Mouse (Mus musculus) stomach, embryonic 15.5 days (tissue): ENCODE data around the gene Stk24. TPM values are rescaled to one million over a fixed set of nuclear protein-coding genes. Genes with fewer than 3 reads are reported as not detected.
A peak's percentile ranks its signal among the peaks of the same experiment; 100 is the strongest.

Source experiments
- ATAC-seq: fragments of 200-750 bp; cut with Nextera tagmentation; 2 replicates; pipeline ENCODE4 v1.8.0; 2017; ENCODE audit warnings: low read depth, moderate number of reproducible peaks, moderate TSS enrichment; ENCODE audit not compliant: insufficient read depth, low FRiP score
- H3K27ac ChIP-seq: fragments of 300-500 bp; sonication (generic); 2 replicates; pipeline ENCODE4 v1.5.1; 2015; ENCODE audit warnings: mild to moderate bottlenecking, inconsistent platforms
- H3K27me3 ChIP-seq: fragments of 300-500 bp; sonication (generic); replicated peaks from 2 replicates; pipeline ENCODE4 v1.6.1; 2015; ENCODE audit warnings: inconsistent platforms
- H3K36me3 ChIP-seq: fragments of 300-500 bp; sonication (generic); 2 replicates; pipeline ENCODE4 v1.6.1; 2015; ENCODE audit warnings: inconsistent platforms
- H3K4me1 ChIP-seq: fragments of 300-500 bp; sonication (generic); 2 replicates; pipeline ENCODE4 v1.6.1; 2015; ENCODE audit warnings: inconsistent platforms
- H3K4me2 ChIP-seq: fragments of 300-500 bp; sonication (generic); 2 replicates; pipeline ENCODE4 v1.6.1; 2015; ENCODE audit warnings: mild to moderate bottlenecking, inconsistent platforms
- H3K4me3 ChIP-seq: fragments of 300-500 bp; sonication (generic); replicated peaks from 2 replicates; pipeline ENCODE4 v1.5.1; 2015; ENCODE audit warnings: inconsistent platforms
- H3K9ac ChIP-seq: fragments of 300-500 bp; sonication (generic); 2 replicates; pipeline ENCODE4 v1.6.1; 2015; ENCODE audit warnings: inconsistent platforms
- H3K9me3 ChIP-seq: fragments of 300-500 bp; sonication (generic); 2 replicates; pipeline ENCODE4 v1.6.1; 2016; ENCODE audit warnings: inconsistent platforms
- WGBS: fragments of 180-500 bp; shearing (Covaris S2); methylation state at CpG from one replicate; pipeline ENCODE4 v1.1.7; 2015; 5-methylcytosine and 5-hydroxymethylcytosine counted together
- polyA plus RNA-seq: library from polyadenylated mRNA; unstranded; fragments of >200 nt; fragmentation: Nextera tagmentation; extraction: Ambion mirVana; gene quantifications from 2 replicates; pipeline ENCODE4 v1.2.1, GENCODE M21; 2015

The Stk24 gene
- polyA plus RNA-seq, 1 experiment from 2014 or later: 44.5 TPM

DNA sequence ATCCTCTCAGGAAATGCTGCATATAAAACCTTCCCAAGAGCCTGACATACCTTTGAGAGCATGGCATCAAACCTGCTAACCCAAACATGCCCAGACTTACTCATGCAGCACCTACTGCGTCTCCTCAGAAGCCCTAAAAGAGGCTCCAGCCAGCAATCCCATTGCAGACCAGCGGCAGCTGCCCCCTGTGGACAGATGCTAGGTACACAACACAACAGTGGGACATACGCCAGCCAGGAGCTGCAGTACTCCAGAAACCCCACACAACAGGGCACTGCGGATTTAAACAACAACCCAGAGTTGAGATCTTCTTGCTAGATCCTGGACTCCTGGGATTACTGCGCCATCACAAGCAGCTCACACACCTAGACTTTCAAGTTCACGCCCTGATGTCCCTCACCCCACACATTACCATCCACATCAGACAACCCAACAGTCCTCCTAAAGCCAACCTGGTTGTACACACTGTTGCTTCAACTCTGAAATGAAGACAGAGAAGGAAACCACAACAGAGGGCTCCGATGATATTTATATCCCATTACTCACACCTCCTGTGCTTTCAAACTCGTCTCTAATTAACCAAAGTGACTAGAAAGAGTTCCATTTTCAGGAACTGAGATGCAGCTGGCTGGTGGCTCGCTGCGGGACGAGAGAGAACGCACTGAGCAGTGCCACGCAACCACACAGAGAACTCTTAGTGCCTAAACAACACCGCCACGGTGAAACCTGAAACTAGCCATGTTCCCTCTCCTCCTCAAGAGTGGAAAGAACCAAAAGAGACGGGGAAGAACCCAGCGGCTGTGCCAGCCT, 55.1 kb downstream of the Stk24 start:
- Histone ChIP-seq H3K4me1 (peaks cover 13% of the 10 kb centered on the region; the same call in 1 of the 2 replicates), H3K27ac (no peak overlapping the region)
- no peak for ATAC-seq

DNA sequence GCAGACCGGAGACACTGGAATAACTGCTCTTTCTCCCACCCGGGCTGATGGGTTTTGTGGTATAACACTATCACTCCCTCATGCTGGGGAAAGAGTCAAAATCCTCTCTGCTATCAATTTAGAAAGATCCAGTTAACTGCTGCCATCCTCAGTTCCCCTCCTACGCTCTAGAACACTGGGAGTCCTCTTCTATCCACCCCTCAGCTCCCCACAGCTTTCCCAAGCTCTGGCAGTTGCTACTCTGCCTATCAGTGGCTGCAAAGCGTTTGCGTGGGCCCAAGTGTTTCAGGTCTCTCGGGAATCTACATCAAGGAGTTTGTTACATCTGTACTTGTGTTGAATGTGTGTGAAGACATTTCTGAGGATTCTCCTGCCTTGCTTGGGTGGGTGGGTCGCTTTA, 57.2 kb downstream of the Stk24 start:
- Histone ChIP-seq H3K27me3 (no peaks in the 10 kb centered on the region), H3K36me3 (no peaks in the 10 kb centered on the region), H3K4me1 (peaks cover 13% of the 10 kb centered on the region; the same call in 1 of the 2 replicates), H3K27ac (no peak overlapping the region), H3K4me2 (no peak overlapping the region), H3K9ac (no peak overlapping the region), H3K4me3 (no peak overlapping the region), H3K9me3 (no peaks in the 10 kb centered on the region)
- WGBS: 78% methylated on average over 7 of the region's 7 CpGs
- no peak for ATAC-seq

More for the DNA sequence above, 55.1 kb downstream of the Stk24 start:
- H3K4me2 ChIP-seq: no peak overlapping the region
- no peaks in the 10 kb centered on the region for H3K27me3 ChIP-seq
- no peak overlapping the region for H3K9ac ChIP-seq
- H3K9me3 ChIP-seq: no peaks in the 10 kb centered on the region
- H3K36me3 ChIP-seq: no peaks in the 10 kb centered on the region
- WGBS: 79% methylated on average over 17 of the region's 17 CpGs
- H3K4me3 ChIP-seq: no peak overlapping the region

DNA sequence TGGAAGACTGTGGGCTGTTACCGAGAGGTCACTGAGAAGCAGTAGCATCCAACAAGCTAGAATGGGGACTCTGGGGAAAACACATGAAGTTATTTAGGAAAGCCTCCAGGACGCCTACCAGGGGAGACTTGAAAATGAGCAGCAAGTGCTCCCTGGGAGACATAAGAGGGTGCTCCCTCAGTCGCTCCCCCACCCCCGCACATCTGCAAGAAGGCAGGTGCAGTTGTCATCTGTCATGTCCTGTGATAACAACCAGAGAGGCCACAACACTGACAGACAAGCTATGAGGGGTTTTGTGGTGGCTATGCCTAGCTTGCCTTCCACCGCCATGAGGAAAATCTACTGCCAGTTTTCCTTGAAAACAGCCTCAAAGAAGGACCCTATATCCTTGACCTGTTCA, 57.7 kb downstream of the Stk24 start:
- no peaks in the 10 kb centered on the region for H3K27me3 ChIP-seq
- ATAC-seq: no peak
- 87% methylated on average over 5 of the region's 5 CpGs for WGBS

DNA sequence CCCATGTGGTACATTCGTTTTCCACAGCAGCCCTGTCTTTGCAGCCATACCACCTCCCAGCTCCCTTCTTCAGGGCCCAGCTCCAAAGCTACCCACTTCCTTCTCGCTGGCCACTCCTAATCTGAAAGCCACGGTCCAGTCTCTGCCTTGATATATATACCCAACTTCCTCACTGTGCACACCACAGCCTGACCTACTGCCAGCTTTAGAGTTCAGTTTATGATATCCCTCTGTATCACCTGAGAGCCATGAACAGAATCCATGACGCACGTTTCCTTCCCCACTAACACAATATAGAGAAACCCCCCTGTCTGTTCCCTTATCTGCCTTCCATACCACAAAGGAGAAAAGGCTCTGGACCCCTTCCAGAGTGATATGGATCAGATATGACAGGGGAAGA, 61.4 kb downstream of the Stk24 start:
- no peak overlapping the region for H3K9ac ChIP-seq
- no peaks in the 10 kb centered on the region for H3K9me3 ChIP-seq
- no peaks in the 10 kb centered on the region for H3K27me3 ChIP-seq
- no peak for ATAC-seq
- no peak overlapping the region for H3K4me2 ChIP-seq
- no peaks in the 10 kb centered on the region for H3K36me3 ChIP-seq
- 66% methylated on average over 5 of the region's 5 CpGs for WGBS
- peaks cover 18% of the 10 kb centered on the region for H3K4me1 ChIP-seq
- no peak overlapping the region for H3K27ac ChIP-seq
- H3K4me3 ChIP-seq: no peak overlapping the region

More for the DNA sequence above, 57.7 kb downstream of the Stk24 start:
- H3K9me3 ChIP-seq: no peaks in the 10 kb centered on the region
- no peak overlapping the region for H3K4me2 ChIP-seq
- no peak overlapping the region for H3K27ac ChIP-seq
- H3K36me3 ChIP-seq: no peaks in the 10 kb centered on the region
- H3K4me1 ChIP-seq: peaks cover 12% of the 10 kb centered on the region
- no peak overlapping the region for H3K4me3 ChIP-seq
- no peak overlapping the region for H3K9ac ChIP-seq

DNA sequence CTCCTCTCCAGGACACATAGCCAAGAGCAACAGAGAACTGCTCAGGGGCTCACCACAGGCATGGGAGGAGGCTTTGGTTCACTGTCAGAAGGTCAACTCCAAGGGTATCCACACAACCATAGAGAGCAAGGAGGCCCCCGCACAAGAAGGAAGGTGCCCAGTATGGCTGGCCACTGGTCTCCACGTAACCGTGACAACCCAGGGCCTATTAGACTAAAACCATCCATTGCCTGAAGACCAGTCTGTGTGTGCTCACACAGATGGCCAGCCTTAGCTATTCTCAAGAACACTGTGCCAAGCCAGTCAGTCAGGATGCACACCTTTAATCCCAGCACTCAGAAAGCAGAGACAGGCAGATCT, 62.5 kb downstream of the Stk24 start:
- no peak overlapping the region for H3K27ac ChIP-seq
- no peak overlapping the region for H3K4me3 ChIP-seq
- H3K9me3 ChIP-seq: no peaks in the 10 kb centered on the region
- no peak for ATAC-seq
- WGBS: 97% methylated on average over 3 of the region's 3 CpGs
- no peaks in the 10 kb centered on the region for H3K27me3 ChIP-seq
- peaks cover 19% of the 10 kb centered on the region for H3K4me1 ChIP-seq
- no peak overlapping the region for H3K4me2 ChIP-seq
- no peak overlapping the region for H3K9ac ChIP-seq
- H3K36me3 ChIP-seq: no peaks in the 10 kb centered on the region

DNA sequence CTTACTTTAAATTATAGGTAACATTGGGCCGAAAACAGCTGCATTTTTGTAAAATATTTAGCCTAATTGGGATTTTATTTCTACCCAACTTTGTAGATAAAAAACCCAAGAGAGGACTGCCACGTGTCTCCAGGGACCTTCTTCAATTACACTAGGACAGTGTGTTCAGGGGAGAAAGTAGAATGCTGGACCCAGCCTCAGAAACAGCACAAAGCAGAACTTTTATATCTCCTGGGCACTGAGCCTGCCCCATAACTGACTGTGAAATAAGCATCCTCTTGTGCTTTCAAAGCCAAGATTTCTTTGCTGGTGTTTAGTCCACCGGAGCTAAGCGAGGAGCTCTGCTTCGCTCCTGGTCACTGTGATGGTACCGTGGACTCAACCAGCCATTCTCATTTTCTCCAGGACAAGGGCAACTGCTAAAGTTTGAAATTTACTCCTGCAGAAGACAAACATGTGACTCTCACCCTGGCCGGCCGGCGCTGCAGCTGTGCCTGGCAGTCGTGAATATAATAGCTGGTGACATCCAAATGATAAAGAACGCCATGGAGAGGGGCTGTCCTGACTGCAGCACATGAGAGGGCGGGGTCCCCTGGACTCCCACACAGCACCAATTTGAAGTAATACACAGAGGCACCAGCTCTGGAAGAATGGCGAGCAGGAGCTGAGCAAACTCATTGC, 63.0 kb downstream of the Stk24 start:
- H3K4me1 ChIP-seq: peaks cover 19% of the 10 kb centered on the region
- no peaks in the 10 kb centered on the region for H3K9me3 ChIP-seq
- H3K27me3 ChIP-seq: no peaks in the 10 kb centered on the region
- no peak overlapping the region for H3K4me3 ChIP-seq
- H3K36me3 ChIP-seq: no peaks in the 10 kb centered on the region
- no peak overlapping the region for H3K4me2 ChIP-seq
- no peak overlapping the region for H3K9ac ChIP-seq
- no peak for ATAC-seq
- no peak overlapping the region for H3K27ac ChIP-seq
- 59% methylated on average over 13 of the region's 13 CpGs for WGBS

DNA sequence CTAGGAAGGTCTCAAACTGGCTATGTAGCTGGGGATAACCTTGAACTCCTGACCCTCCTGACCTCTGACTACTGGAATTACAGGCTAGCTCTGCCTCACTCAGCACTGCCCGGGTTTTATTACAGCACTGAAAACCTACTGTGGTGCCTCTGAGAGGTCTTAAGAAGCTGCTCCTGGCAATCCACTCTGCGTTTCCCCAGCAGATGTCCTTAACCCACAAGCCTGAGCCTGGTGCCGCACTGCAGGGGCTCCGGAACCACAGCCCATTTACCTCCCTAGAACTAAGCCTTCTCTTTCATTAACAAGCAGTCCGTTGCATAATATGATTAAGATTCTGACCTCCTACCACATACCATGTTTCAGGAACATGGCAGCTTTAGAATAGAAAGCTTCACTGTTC, 63.7 kb downstream of the Stk24 start:
- Histone ChIP-seq H3K4me3 (no peak overlapping the region), H3K4me1 (peaks cover 22% of the 10 kb centered on the region), H3K9ac (no peak overlapping the region), H3K9me3 (no peaks in the 10 kb centered on the region), H3K36me3 (no peaks in the 10 kb centered on the region), H3K27ac (no peak overlapping the region), H3K27me3 (no peaks in the 10 kb centered on the region), H3K4me2 (no peak overlapping the region)
- no peak for ATAC-seq
- 80% methylated on average over 5 of the region's 5 CpGs for whole genome bisulfite sequencing

DNA sequence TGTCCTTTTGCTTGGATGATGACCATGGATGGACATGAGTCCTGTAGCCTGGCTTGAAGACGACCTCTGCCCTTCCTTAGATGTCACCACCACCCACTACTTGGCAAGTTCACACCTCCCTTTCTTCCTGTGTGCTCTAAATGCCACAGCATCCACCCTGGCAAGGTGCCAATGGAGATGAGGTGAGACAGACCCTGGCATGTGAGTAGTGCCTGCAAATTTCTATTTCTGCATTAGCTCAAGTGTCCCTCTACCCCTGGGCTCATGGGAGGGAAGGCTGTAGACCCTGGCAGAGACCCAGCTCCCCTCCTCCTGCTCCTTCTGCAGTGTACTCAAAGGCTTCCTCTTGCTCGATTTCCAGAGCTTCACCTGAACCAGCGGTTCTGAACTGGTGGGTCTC, 64.9 kb downstream of the Stk24 start:
- 69% methylated on average over 3 of the region's 3 CpGs for WGBS
- Histone ChIP-seq H3K27ac (no peak overlapping the region), H3K9ac (no peak overlapping the region), H3K4me2 (no peak overlapping the region), H3K4me3 (no peak overlapping the region), H3K36me3 (no peaks in the 10 kb centered on the region), H3K27me3 (no peaks in the 10 kb centered on the region), H3K9me3 (no peaks in the 10 kb centered on the region), H3K4me1 (peaks cover 33% of the 10 kb centered on the region)
- ATAC-seq: no peak

DNA sequence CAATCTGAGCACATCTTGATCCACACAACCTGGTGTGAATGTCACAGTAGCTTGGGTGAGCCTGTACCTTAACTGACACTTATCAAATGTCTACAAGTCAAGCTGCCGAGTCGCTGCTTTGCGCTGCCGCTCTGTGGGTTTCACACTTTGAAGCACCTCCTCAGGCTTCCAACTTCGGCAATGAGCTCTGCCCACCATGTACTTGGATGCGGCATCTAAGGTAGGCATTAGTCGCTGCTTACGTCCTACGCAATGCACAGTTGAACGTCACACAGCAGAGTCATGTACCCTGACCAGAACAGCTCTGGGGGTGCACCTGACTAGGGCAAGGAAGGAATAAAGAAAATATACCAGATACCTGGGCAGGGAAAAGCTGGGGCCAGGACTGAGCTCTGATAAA, 66.5 kb downstream of the Stk24 start:
- no peak for ATAC-seq
- Histone ChIP-seq H3K9ac (no peak overlapping the region), H3K9me3 (no peaks in the 10 kb centered on the region), H3K4me1 (peaks cover 33% of the 10 kb centered on the region), H3K27ac (no peak overlapping the region), H3K36me3 (no peaks in the 10 kb centered on the region), H3K4me3 (no peak overlapping the region), H3K4me2 (no peak overlapping the region), H3K27me3 (no peaks in the 10 kb centered on the region)
- WGBS: 90% methylated on average over 10 of the region's 10 CpGs

DNA sequence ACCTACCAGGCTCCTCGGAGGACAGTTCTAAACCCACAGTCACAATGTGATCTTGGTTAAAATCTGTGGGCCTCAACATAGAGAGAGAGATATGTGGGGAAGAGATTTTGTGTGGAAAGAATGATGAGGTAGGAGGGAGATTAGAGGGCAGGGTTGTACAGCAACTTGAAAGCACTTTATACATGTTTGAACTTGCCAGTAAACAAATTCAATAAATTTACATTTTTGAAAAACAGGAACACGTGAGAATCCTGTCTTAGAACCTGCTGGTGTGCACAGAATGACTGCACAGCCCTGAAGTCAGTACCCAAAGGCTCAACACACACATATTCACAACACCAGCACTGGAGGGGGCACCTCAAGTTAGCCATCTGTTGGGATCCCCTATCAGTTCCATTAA, 68.7 kb downstream of the Stk24 start:
- Histone ChIP-seq H3K27me3 (no peaks in the 10 kb centered on the region), H3K4me3 (no peak overlapping the region), H3K36me3 (no peaks in the 10 kb centered on the region), H3K9me3 (no peaks in the 10 kb centered on the region), H3K27ac (no peak overlapping the region), H3K4me2 (no peak overlapping the region), H3K9ac (no peak overlapping the region), H3K4me1 (peaks cover 24% of the 10 kb centered on the region)
- ATAC-seq: no peak
- WGBS: 82% methylated on average over 2 of the region's 2 CpGs

DNA sequence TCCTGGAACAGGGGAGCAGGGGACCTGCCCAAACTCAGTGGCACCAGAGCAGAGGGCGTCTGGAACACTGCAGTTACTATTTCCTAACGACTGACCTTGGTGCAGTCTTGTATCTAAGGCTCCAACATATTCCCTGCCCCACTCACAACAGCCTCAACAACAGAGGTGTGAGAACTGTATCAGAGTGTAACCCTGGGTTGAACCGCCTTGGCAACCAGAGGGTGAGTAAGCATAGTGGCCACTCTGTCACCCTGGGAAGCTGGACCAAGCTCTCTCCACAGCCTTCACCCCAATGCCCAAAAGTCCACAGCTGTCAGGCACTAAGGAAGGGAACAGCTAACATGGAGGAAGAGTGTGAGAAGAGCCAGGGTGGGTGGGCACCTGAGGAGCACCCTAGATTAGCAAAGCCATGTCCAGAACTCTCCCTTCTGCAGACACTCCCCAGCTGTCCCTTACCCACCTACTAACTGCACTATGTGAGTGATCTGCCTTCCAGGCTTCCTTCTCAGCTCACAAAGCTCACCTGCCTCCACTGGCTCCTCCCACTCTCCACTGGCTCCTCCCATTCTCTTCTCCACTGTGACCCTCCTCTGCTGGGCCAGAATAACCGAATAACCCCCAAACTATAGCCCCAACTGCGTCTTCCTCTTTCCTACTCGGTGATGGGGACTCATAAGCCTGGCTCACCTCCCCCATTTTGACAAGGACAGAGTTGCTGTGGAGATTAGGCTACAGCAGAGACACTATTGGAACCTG, 69.3 kb downstream of the Stk24 start:
- no peaks in the 10 kb centered on the region for H3K9me3 ChIP-seq
- no peaks in the 10 kb centered on the region for H3K36me3 ChIP-seq
- no peaks in the 10 kb centered on the region for H3K27me3 ChIP-seq
- no peak overlapping the region for H3K27ac ChIP-seq
- peak; percentile 44; the same call in 1 of the 2 replicates for ATAC-seq
- 70% methylated on average over 6 of the region's 6 CpGs for WGBS
- peaks cover 26% of the 10 kb centered on the region for H3K4me1 ChIP-seq
- H3K4me2 ChIP-seq: no peak overlapping the region
- H3K4me3 ChIP-seq: no peak overlapping the region
- no peak overlapping the region for H3K9ac ChIP-seq

DNA sequence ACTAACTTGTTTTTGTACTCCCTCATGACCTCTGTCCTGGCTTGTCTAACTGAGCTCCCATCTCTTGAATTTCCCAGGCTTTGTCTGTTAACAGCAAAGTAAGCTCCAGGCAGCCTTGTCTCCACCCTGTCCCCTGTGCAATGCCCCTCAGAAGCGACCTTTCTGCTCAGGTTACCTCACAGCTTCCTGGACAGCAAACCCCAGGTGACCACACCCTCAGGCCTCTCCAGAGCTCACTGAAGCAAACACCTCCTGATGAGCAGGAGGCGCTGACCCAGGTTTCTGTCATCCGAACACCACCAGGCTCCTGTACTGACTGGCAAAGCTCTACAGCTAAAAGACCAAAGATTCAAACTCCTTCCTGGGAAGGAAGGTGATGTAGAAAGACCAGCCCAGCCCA, 69.9 kb downstream of the Stk24 start:
- no peaks in the 10 kb centered on the region for H3K9me3 ChIP-seq
- no peak overlapping the region for H3K4me3 ChIP-seq
- WGBS: 59% methylated on average over 3 of the region's 3 CpGs
- ATAC-seq: no peak
- H3K4me1 ChIP-seq: peaks cover 21% of the 10 kb centered on the region
- H3K9ac ChIP-seq: no peak overlapping the region
- H3K36me3 ChIP-seq: no peaks in the 10 kb centered on the region
- H3K27me3 ChIP-seq: no peaks in the 10 kb centered on the region
- H3K4me2 ChIP-seq: no peak overlapping the region
- H3K27ac ChIP-seq: no peak overlapping the region
